Mouse (Mus musculus) stomach, postnatal 0 days (tissue): ENCODE data around the gene Aqp9. TPM values are rescaled to one million over a fixed set of nuclear protein-coding genes. Genes with fewer than 3 reads are reported as not detected.
A peak's percentile ranks its signal among the peaks of the same experiment; 100 is the strongest.

ENCODE experiments used
- ATAC-seq: fragments of 200-750 bp; cut with Nextera tagmentation; 2 replicates; pipeline ENCODE4 v1.8.0; 2017; ENCODE audit not compliant: low FRiP score, low TSS enrichment
- DNase-seq: peaks from one replicate; pipeline ENCODE4 v3.0.0-alpha.2; 2016; ENCODE audit warnings: low spot score
- H3K27ac ChIP-seq: fragments of 300-500 bp; sonication (generic); replicated peaks from 2 replicates; pipeline ENCODE4 v1.5.1; 2014; ENCODE audit warnings: mild to moderate bottlenecking, control low read depth
- H3K27me3 ChIP-seq: fragments of 300-500 bp; sonication (generic); 2 replicates; pipeline ENCODE4 v1.6.1; 2014; ENCODE audit warnings: low read length; ENCODE audit not compliant: control insufficient read depth, insufficient read depth
- H3K36me3 ChIP-seq: fragments of 300-500 bp; sonication (generic); 2 replicates; pipeline ENCODE4 v1.6.1; 2014; ENCODE audit warnings: low read length, mixed read lengths; ENCODE audit not compliant: control insufficient read depth, insufficient read depth
- H3K4me1 ChIP-seq: fragments of 300-500 bp; sonication (generic); replicated peaks from 2 replicates; pipeline ENCODE4 v1.6.1; 2014; ENCODE audit warnings: antibody characterized with exemption; ENCODE audit not compliant: control insufficient read depth, insufficient read depth
- H3K4me2 ChIP-seq: fragments of 300-500 bp; sonication (generic); replicated peaks from 2 replicates; pipeline ENCODE4 v1.6.1; 2014; ENCODE audit warnings: low read depth, mild to moderate bottlenecking, control low read depth, moderate library complexity
- H3K4me3 ChIP-seq: fragments of 300-500 bp; sonication (generic); 2 replicates; pipeline ENCODE4 v1.5.1; 2014; ENCODE audit warnings: low read depth, low read length, control low read depth
- H3K9ac ChIP-seq: fragments of 300-500 bp; sonication (generic); 2 replicates; pipeline ENCODE4 v1.6.1; 2014; ENCODE audit warnings: mild to moderate bottlenecking, low read length, control low read depth, mixed read lengths
- H3K9me3 ChIP-seq: fragments of 300-500 bp; sonication (generic); 2 replicates; pipeline ENCODE4 v1.6.1; 2016; ENCODE audit warnings: low read length; ENCODE audit not compliant: control insufficient read depth
- CTCF ChIP-seq: IDR thresholded peaks from 2 replicates; pipeline ENCODE4 v1.5.1; 2016; ENCODE audit warnings: antibody characterized with exemption, low read depth, mild to moderate bottlenecking, moderate library complexity
- EP300 ChIP-seq: optimal IDR thresholded peaks from 2 replicates; pipeline ENCODE3; 2016; ENCODE audit warnings: antibody characterized with exemption
- WGBS: fragments of 180-500 bp; shearing (Covaris S2); extraction: QIAGEN DNeasy Blood & Tissue Kit; methylation state at CpG from one replicate; pipeline ENCODE4 v1.1.7; 2014; 5-methylcytosine and 5-hydroxymethylcytosine counted together
- polyA plus RNA-seq: library from polyadenylated mRNA; unstranded; fragments of >200 nt; fragmentation: Nextera tagmentation; extraction: Ambion mirVana; gene quantifications from 2 replicates; pipeline ENCODE4 v1.2.1, GENCODE M21; 2015

Gene Aqp9
- polyA plus RNA-seq, 1 experiment from 2014 or later, result 2.1 TPM

GRCm38 (mm10) chr9:71174316-71174975, 6.0 kb upstream of the Aqp9 start:
- no peak for ATAC-seq
- no peaks in the 10 kb centered on the region for H3K36me3 ChIP-seq
- H3K9ac ChIP-seq, result no peak overlapping the region
- no peak overlapping the region for H3K4me3 ChIP-seq
- TF ChIP-seq CTCF (no peak), EP300 (no peak)
- H3K4me1 ChIP-seq, result no peaks in the 10 kb centered on the region
- no peak overlapping the region for H3K4me2 ChIP-seq
- H3K9me3 ChIP-seq, result no peaks in the 10 kb centered on the region
- H3K27me3 ChIP-seq, result no peaks in the 10 kb centered on the region
- peak; percentile 10 for DNase-seq
- peak overlapping the region; percentile 56; the same call in 1 of the 2 replicates for H3K27ac ChIP-seq
- 65% methylated on average over 5 of the region's 5 CpGs for WGBS

DNA sequence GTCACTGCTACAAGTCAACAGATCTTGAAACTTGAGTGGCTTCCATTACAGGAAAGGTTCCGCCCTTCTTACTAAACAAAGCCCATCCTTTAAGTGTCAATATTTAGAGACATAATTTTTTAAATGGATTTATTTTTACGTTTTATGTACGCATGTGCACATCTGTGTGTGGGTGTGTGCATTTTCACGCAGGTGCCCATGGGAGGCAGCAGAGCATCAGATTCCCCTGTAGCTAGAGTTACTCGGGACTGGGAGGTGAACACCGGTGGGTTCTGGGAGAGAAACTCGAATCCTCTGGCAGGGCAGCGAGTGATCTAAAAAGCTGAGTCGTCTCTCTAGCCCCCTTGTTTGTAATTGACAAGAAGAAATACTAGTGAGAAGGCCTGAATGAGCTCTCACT, 5.1 kb upstream of the Aqp9 start:
- TF ChIP-seq CTCF (peak; percentile 38), EP300 (no peak)

GRCm38 (mm10) chr9:71167473-71168215, 838 bp downstream of the Aqp9 start:
- ATAC-seq (no peak; the same call in 1 of the 2 replicates), DNase-seq (peak; percentile 8)
- Histone ChIP-seq H3K27me3 (no peaks in the 10 kb centered on the region), H3K4me3 (no peak overlapping the region), H3K4me1 (0 out of 2 replicates have a peak, but pooled peaks cover 6% of the 10 kb centered on the region), H3K4me2 (no peak overlapping the region), H3K36me3 (no peaks in the 10 kb centered on the region), H3K9me3 (no peaks in the 10 kb centered on the region), H3K27ac (no peak overlapping the region), H3K9ac (no peak overlapping the region)
- TF ChIP-seq EP300 (no peak), CTCF (no peak)
- WGBS, result 39% methylated on average over 2 of the region's 2 CpGs

More for the DNA sequence above, 5.1 kb upstream of the Aqp9 start:
- Histone ChIP-seq H3K36me3 (no peaks in the 10 kb centered on the region), H3K27me3 (no peaks in the 10 kb centered on the region), H3K4me2 (no peak overlapping the region), H3K4me3 (no peak overlapping the region), H3K27ac (no peak overlapping the region), H3K4me1 (0 out of 2 replicates have a peak, but pooled peaks cover 2% of the 10 kb centered on the region), H3K9me3 (no peaks in the 10 kb centered on the region), H3K9ac (no peak overlapping the region)
- 50% methylated on average over 9 of the region's 9 CpGs for WGBS
- peak; percentile 15 for DNase-seq
- ATAC-seq, result no peak

DNA sequence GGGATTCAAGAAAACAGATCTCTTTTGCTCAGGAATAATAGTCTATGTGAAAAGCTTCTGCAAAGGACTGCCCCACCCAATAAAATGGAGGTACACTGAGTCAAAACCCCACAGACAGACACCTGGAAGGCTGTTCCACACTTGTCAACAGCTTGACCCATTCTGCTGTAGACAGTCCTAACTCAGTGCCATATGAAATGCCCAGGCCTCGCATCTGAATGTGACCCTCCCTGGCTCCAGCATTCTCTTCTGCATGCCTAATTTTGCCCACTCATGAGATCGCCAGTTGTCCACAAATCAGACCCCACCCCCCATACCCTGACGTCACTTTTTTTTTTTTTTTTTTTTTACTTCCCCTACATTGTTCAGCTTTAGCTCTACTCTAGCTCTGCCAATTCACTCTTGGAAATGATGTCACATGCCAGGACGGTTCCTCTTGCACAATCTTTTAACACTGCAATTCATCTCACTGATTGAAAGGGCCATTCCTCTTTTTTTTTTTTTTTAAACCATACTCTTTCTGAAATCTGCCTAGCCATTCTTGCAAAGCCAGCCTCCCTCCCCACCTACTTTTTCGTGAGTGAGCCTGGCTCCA, 1.5 kb downstream of the Aqp9 start:
- H3K27ac ChIP-seq, result no peak overlapping the region
- TF ChIP-seq EP300, result no peak
- TF ChIP-seq CTCF, result no peak
- H3K4me2 ChIP-seq, result no peak overlapping the region
- H3K9ac ChIP-seq, result no peak overlapping the region
- ATAC-seq (peak; percentile 47; the same call in 1 of the 2 replicates), DNase-seq (no peak)
- WGBS, result 56% methylated on average over 5 of the region's 5 CpGs
- H3K4me1 ChIP-seq, result 0 out of 2 replicates have a peak, but pooled peaks cover 6% of the 10 kb centered on the region
- no peaks in the 10 kb centered on the region for H3K36me3 ChIP-seq
- no peak overlapping the region for H3K4me3 ChIP-seq
- H3K27me3 ChIP-seq, result no peaks in the 10 kb centered on the region
- H3K9me3 ChIP-seq, result no peaks in the 10 kb centered on the region

GRCm38 (mm10) chr9:71166019-71166705, 2.3 kb downstream of the Aqp9 start:
- H3K4me3 ChIP-seq, result no peak overlapping the region
- TF ChIP-seq CTCF, result no peak
- TF ChIP-seq EP300, result no peak
- DNase-seq (no peak), ATAC-seq (no peak)
- H3K27me3 ChIP-seq, result no peaks in the 10 kb centered on the region
- H3K9me3 ChIP-seq, result no peaks in the 10 kb centered on the region
- no peaks in the 10 kb centered on the region for H3K36me3 ChIP-seq
- no peak overlapping the region for H3K4me2 ChIP-seq
- no peak overlapping the region for H3K9ac ChIP-seq
- no peak overlapping the region for H3K27ac ChIP-seq
- H3K4me1 ChIP-seq, result 0 out of 2 replicates have a peak, but pooled peaks cover 6% of the 10 kb centered on the region
- WGBS, result 88% methylated on average over 5 of the region's 5 CpGs
